Comparison of ENCODE assay signal across 9 mouse cellular contexts in the genomic region with DNA sequence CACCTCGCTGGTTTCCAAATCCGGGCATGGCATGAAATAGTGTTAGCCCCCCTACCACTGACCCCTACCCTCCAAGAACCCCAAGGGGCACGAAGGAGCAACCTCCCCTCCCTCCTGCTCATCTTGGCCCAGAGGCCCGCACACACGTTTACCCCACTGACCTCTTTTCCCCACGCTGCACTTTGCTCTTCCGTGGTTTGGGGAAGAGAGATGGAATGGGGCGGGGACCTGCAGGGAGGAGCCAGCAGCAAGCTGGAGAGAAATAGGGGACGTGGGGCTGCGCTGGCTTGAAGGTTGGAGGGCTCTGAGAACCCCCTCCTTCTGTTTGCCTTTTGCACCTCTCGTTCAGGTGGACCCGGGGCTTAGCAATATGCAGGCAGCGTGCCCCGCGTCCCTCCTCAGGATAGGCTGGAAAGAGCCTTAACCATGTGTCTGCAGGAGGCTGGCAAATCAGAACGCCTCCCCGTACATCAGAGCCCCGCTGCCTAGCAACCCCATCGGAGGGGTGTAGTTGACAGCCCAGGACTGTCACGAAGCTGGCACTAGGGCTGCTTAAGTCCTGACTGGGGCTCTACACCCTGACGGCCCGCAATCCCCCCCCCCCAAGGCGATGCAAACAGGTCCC. TPM values are rescaled to one million over a fixed set of nuclear protein-coding genes. Genes with fewer than 3 reads are reported as not detected.
DNase-seq lines count a peak whose midpoint lies in the region; ATAC-seq and TF ChIP-seq lines count a peak whose summit lies in the region.
"Had no signal": no experiment of that assay in that cellular context is flagged by ENCODE, and none has a peak within 500 bp of the region (broad histone marks: within the 10 kb centered on the region; RNA-seq: fewer than 3 reads in every experiment).

No protein-coding gene starts in this region.

- peak; percentile 92 for ATAC-seq in frontal cortex, adult (ENCODE audit: low TSS enrichment)
- ATAC-seq in kidney, embryonic 16.5 days (ENCODE audit: low FRiP score, low TSS enrichment) = peak; percentile 67
- ATAC-seq in liver, embryonic 12.5 days = 0 out of 2 replicates have a peak, but pooled peaks have one; percentile 29

- H3K36me3 ChIP-seq in heart, embryonic 10.5 days = peaks cover 13% of the 10 kb centered on the region
- no peaks in the 10 kb centered on the region for H3K36me3 ChIP-seq in heart, adult 2 months (ENCODE audit: control insufficient read depth, insufficient read depth, low read length)
- 0 out of 2 replicates have a peak, but pooled peaks cover 9% of the 10 kb centered on the region for H3K36me3 ChIP-seq in kidney, embryonic 16.5 days (ENCODE audit: insufficient read depth, low read length)
- H3K36me3 ChIP-seq in liver, embryonic 12.5 days = peaks cover 4% of the 10 kb centered on the region; the same call in 1 of the 2 replicates

- H3K9me3 ChIP-seq in heart, embryonic 10.5 days = no peaks in the 10 kb centered on the region
- H3K9me3 ChIP-seq in kidney, embryonic 16.5 days (ENCODE audit: low read length) = no peaks in the 10 kb centered on the region
- H3K9me3 ChIP-seq in liver, embryonic 12.5 days (replicated peaks) = no peaks in the 10 kb centered on the region

- TF ChIP-seq POLR2A in heart, adult 2 months (IDR thresholded peaks at IDR 0.05; ENCODE audit: insufficient read depth, low read depth, low read length) = no peak
- TF ChIP-seq POLR2A in cerebellum, adult 2 months (IDR thresholded peaks at IDR 0.05; ENCODE audit: borderline replicate concordance, insufficient read depth, low read length) = no peak

- H3K27me3 ChIP-seq in heart, embryonic 10.5 days (ENCODE audit: insufficient read depth, poor library complexity, severe bottlenecking) = peaks cover 46% of the 10 kb centered on the region
- H3K27me3 ChIP-seq in heart, adult 2 months (ENCODE audit: control insufficient read depth, insufficient read depth, low read length) = no peaks in the 10 kb centered on the region
- no peaks in the 10 kb centered on the region for H3K27me3 ChIP-seq in cerebellum, adult 2 months (ENCODE audit: control insufficient read depth, insufficient read depth, low read length)
- H3K27me3 ChIP-seq in kidney, embryonic 16.5 days (ENCODE audit: insufficient read depth, low read length) = peaks cover 28% of the 10 kb centered on the region
- peaks cover 58% of the 10 kb centered on the region for H3K27me3 ChIP-seq in liver, embryonic 12.5 days (replicated peaks)
- H3K27me3 ChIP-seq: CH12.LX had no signal

- peaks cover 27% of the 10 kb centered on the region for H3K4me1 ChIP-seq in heart, embryonic 10.5 days
- no peaks in the 10 kb centered on the region for H3K4me1 ChIP-seq in heart, adult 2 months (ENCODE audit: control insufficient read depth, insufficient read depth, low read length)
- H3K4me1 ChIP-seq in cerebellum, adult 2 months (ENCODE audit: control insufficient read depth, insufficient read depth, low read length) = 0 out of 2 replicates have a peak, but pooled peaks cover 7% of the 10 kb centered on the region
- peaks cover 26% of the 10 kb centered on the region for H3K4me1 ChIP-seq in kidney, embryonic 16.5 days (ENCODE audit: insufficient read depth, low read length)
- H3K4me1 ChIP-seq in liver, embryonic 12.5 days = peaks cover 26% of the 10 kb centered on the region

- peak overlapping the region; percentile 81 for H3K4me2 ChIP-seq in kidney, embryonic 16.5 days (replicated peaks; ENCODE audit: low read depth, low read length)
- peak overlapping the region; percentile 70 for H3K4me2 ChIP-seq in liver, embryonic 12.5 days

- 43% methylated on average over 23 of the region's 23 CpGs for WGBS in heart, embryonic 10.5 days
- WGBS in heart, adult 2 months = 54% methylated on average over 23 of the region's 23 CpGs
- WGBS in cerebellum, adult 2 months = 16% methylated on average over 23 of the region's 23 CpGs
- WGBS in kidney, embryonic 16.5 days = 15% methylated on average over 20 of the region's 23 CpGs
- WGBS in liver, embryonic 12.5 days (ENCODE audit: insufficient replicate concordance) = 46% methylated on average over 23 of the region's 23 CpGs

- peak overlapping the region; percentile 83; the same call in 1 of the 2 replicates for H3K27ac ChIP-seq in heart, embryonic 10.5 days
- no peak overlapping the region for H3K27ac ChIP-seq in heart, adult 2 months
- H3K27ac ChIP-seq in cerebellum, adult 2 months (ENCODE audit: insufficient read depth, low read length) = no peak overlapping the region
- no peak overlapping the region for H3K27ac ChIP-seq in kidney, embryonic 16.5 days (ENCODE audit: low read length)
- H3K27ac ChIP-seq in liver, embryonic 12.5 days = no peak overlapping the region

- H3K4me3 ChIP-seq in heart, embryonic 10.5 days = peak overlapping the region; percentile 63
- H3K4me3 ChIP-seq in heart, adult 2 months = no peak overlapping the region
- peak overlapping the region; percentile 44 for H3K4me3 ChIP-seq in cerebellum, adult 2 months (replicated peaks; ENCODE audit: insufficient read depth, low read depth, low read length)
- H3K4me3 ChIP-seq in kidney, embryonic 16.5 days (ENCODE audit: low read length) = peak overlapping the region; percentile 49
- H3K4me3 ChIP-seq in liver, embryonic 12.5 days = no peak overlapping the region

- H3K9ac ChIP-seq in heart, adult 2 months (ENCODE audit: low read depth, low read length) = no peak overlapping the region
- H3K9ac ChIP-seq in kidney, embryonic 16.5 days (replicated peaks; ENCODE audit: low read length) = peak overlapping the region; percentile 35; the same call in 1 of the 2 replicates
- H3K9ac ChIP-seq in liver, embryonic 12.5 days = no peak overlapping the region

- peak; percentile 83 for DNase-seq in heart, embryonic 10.5 days (ENCODE audit: low spot score)
- DNase-seq in heart, adult 2 months = no peak
- peak; percentile 33 to 42 for DNase-seq in cerebellum, adult 2 months
- peak; percentile 76 for DNase-seq in retina, embryonic 14.5 days (ENCODE audit: low spot score)
- no peak for DNase-seq in urinary bladder, adult 18-20 months (ENCODE audit: low spot score in 2 of 2)

- no peaks in the 10 kb centered on the region for H3K79me2 ChIP-seq in heart, adult 2 months (replicated peaks; ENCODE audit: control insufficient read depth, insufficient read depth, low read length)

- no peak for TF ChIP-seq EP300 in heart, adult 2 months (IDR thresholded peaks at IDR 0.05; ENCODE audit: insufficient read depth, low read depth, low read length)

- no peak for TF ChIP-seq CTCF in heart, adult 2 months (IDR thresholded peaks at IDR 0.05)
- TF ChIP-seq CTCF in cerebellum, adult 2 months (IDR thresholded peaks at IDR 0.05; ENCODE audit: borderline replicate concordance, insufficient read depth, low read depth, low read length) = no peak

- intact Hi-C loops in heart, adult 2 months (cut with DNase I) = no loop called here

RNA-seq across cellular contexts. Expression of a gene that starts 39.2 kb away (rescaled TPM):
- 35.5 and 47.1 TPM in 2 replicates for polyA plus RNA-seq in heart, embryonic 10.5 days (2016; fragmentation: Nextera tagmentation; extraction: Ambion mirVana)
- 10 to 100 TPM; 12.5 to 14.6 TPM for total RNA-seq in heart, adult 2 months (2021)
- 8.2 and 14.4 TPM in 2 replicates for polyA plus RNA-seq in heart, adult 2 months (2012; rRNA removed)
- polyA plus RNA-seq in cerebellum, adult 2 months (2012; rRNA removed) = 27.5 and 29.4 TPM in 2 replicates
- polyA plus RNA-seq in kidney, embryonic 16.5 days (2015; fragmentation: Nextera tagmentation; extraction: Ambion mirVana) = 92.2 and 95.6 TPM in 2 replicates
- 28.9 and 30.6 TPM in 2 replicates for polyA plus RNA-seq in liver, embryonic 12.5 days (2016; fragmentation: Nextera tagmentation; extraction: Ambion mirVana)

Comparison
In these comparisons a context has a peak if more than half of its experiments do, and no peak if none do; other contexts are left out.
1. DNase-seq: peak in heart, embryonic 10.5 days (single experiment), cerebellum, adult 2 months (2 of 2) and retina, embryonic 14.5 days (single experiment); none in heart, adult 2 months (0 of 2) and urinary bladder, adult 18-20 months (0 of 2).
2. H3K4me3 ChIP-seq: peak in heart, embryonic 10.5 days (single experiment), cerebellum, adult 2 months (single experiment) and kidney, embryonic 16.5 days (single experiment); none in heart, adult 2 months (single experiment) and liver, embryonic 12.5 days (single experiment).
3. ATAC-seq: peak in every context shown above with its lines; median percentile 92 in frontal cortex, adult; 67 in kidney, embryonic 16.5 days; 29 in liver, embryonic 12.5 days.